Mouse (Mus musculus): Measurements from ENCODE around the gene Osbp2. TPM values are rescaled to one million over a fixed set of nuclear protein-coding genes. Genes with fewer than 3 reads are reported as not detected.

Osbp2 gene
- total RNA-seq, 2 experiments from 2014 or later = 141 to 149 TPM

- Histone ChIP-seq H3K27ac (peak overlapping the region; percentile 34; the same call in 1 of the 2 replicates), H3K4me3 (no peak overlapping the region)
- intact Hi-C loops (cut with DNase I) = no loop called here
- no peak for DNase-seq (ENCODE audit: extremely low spot score in 1 of 2, low spot score in 2 of 2)
- TF ChIP-seq CTCF (IDR thresholded peaks at IDR 0.05) = no peak
Observed at GRCm38 (mm10) chr11:3686318-3686717, 177.4 kb downstream of the Osbp2 start.

GRCm38 (mm10) chr11:3685431-3685830 lies 178.3 kb downstream of the Osbp2 start:
- Histone ChIP-seq H3K4me3 (no peak overlapping the region), H3K27ac (0 out of 2 replicates have a peak overlapping the region, but pooled peaks have one; percentile 24)
- intact Hi-C loops (cut with DNase I) = no loop called here
- no peak for TF ChIP-seq CTCF (IDR thresholded peaks at IDR 0.05)
- DNase-seq (ENCODE audit: extremely low spot score in 1 of 2, low spot score in 2 of 2) = no peak

DNA sequence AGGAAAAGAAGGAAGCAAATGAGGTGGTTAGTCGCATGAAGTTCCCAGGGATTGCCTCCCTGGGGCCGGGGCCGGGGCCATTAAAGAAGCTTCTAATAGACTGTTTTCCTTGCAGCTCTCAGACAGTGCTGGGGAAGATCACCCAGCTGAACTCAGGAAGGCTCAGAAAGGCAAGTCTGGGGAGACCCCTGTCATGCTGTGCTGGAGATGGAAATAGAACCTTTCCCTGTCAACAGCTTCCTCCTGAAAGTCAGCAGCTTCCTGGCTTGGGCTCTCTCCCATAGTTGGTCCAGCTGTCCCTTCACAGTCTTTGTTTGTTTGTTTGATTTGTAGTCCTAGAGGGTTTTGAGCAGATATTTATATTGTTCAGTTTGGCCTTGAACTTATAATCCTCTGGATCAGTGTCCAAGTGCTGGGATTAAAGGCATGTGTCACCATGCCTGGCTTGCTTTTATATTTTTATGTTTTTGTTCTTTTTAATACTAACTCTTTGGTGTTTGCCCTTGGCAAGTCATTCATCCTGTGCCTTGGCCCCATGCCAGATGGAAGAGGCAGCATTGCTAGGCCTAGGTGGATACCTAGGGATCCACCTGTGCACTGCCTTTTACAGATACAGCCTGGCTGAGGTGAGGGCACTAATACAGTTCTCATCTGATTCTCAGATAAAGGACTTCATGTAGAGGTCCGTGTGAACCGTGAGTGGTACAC lies 178.8 kb downstream of the Osbp2 start:
- no peak for TF ChIP-seq CTCF (IDR thresholded peaks at IDR 0.05)
- DNase-seq (ENCODE audit: extremely low spot score in 1 of 2, low spot score in 2 of 2) = no peak
- intact Hi-C loops (cut with DNase I) = no loop called here
- Histone ChIP-seq H3K27ac (0 out of 2 replicates have a peak overlapping the region, but pooled peaks have one; percentile 24), H3K4me3 (no peak overlapping the region)

DNA sequence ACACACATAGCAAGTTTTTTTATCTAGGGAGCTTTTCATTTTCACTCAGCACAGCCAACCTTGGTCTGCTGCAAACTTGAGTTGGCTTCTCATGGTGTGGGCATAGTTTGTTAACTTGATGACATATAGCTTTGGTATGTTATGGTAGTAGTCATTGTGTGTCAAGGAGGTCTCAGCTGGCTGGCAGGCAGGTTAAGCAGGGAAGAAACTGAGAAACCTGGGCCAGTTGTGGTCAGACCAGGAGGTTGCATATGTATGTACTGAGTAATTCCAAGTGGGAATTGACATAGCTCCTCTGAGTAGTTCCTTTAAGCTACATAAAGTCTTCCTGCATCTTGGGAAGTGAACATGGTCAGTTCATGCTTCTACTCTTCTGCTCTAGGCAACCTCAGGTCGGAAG lies 179.5 kb downstream of the Osbp2 start:
- H3K27ac ChIP-seq = no peak overlapping the region
- intact Hi-C loops (cut with DNase I) = no loop called here
- DNase-seq (ENCODE audit: extremely low spot score in 1 of 2, low spot score in 2 of 2) = no peak
- no peak for TF ChIP-seq CTCF (IDR thresholded peaks at IDR 0.05)
- H3K4me3 ChIP-seq = no peak overlapping the region

- DNase-seq (ENCODE audit: extremely low spot score in 1 of 2, low spot score in 2 of 2) = no peak
- Histone ChIP-seq H3K4me3 (no peak overlapping the region), H3K27ac (no peak overlapping the region)
- TF ChIP-seq CTCF (IDR thresholded peaks at IDR 0.05) = no peak
- intact Hi-C loops (cut with DNase I) = no loop called here
Observed at GRCm38 (mm10) chr11:3683696-3684095, 180.0 kb downstream of the Osbp2 start.

DNA sequence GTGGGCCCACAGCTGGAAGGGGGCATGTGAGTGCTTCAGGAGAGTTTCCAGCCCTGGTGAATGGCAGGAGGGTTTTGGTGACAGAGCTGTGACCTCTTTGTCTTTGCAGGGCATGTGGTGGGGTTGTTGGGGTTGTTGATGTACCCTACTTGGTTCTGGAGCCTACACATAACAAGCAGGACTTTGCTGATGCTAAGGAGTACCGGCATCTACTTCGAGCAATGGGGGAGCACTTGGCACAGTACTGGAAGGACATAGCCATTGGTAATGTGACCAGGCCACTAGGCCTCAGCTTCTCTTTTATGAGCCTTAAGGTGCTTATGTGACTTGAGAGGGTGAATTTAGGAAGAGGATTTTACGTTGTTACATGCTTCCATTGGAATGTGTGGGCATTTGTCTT lies 183.9 kb downstream of the Osbp2 start:
- no peak overlapping the region for H3K4me3 ChIP-seq
- TF ChIP-seq CTCF (IDR thresholded peaks at IDR 0.05) = no peak
- no peak overlapping the region for H3K27ac ChIP-seq
- intact Hi-C loops (cut with DNase I) = no loop called here
- no peak for DNase-seq (ENCODE audit: extremely low spot score in 1 of 2, low spot score in 2 of 2)

DNA sequence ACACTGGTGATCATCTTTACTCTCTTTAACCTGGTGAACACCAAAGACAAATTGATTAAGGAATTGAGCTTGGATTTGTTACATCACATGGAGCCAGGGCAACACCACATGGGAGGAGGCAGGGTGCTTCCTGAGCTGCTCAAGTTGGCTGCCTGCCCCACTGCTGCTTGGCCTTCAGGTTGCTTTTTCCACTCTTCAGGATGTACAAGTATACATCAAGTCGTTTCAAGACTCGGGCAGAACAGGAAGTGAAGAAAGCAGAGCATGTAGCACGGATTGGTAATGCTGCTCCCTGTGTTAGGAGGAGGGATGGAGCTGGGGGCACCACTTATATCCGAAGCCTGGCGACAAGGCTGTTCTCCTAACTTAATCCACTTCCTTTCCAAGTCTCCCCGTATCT lies 186.5 kb downstream of the Osbp2 start:
- no peak for DNase-seq (ENCODE audit: extremely low spot score in 1 of 2, low spot score in 2 of 2)
- no peak for TF ChIP-seq CTCF (IDR thresholded peaks at IDR 0.05)
- intact Hi-C loops (cut with DNase I) = no loop called here
- H3K4me3 ChIP-seq = no peak overlapping the region
- H3K27ac ChIP-seq = no peak overlapping the region

GRCm38 (mm10) chr11:3676423-3676822 lies 187.3 kb downstream of the Osbp2 start:
- intact Hi-C loops (cut with DNase I) = no loop called here
- no peak for TF ChIP-seq CTCF (IDR thresholded peaks at IDR 0.05)
- Histone ChIP-seq H3K27ac (no peak overlapping the region), H3K4me3 (no peak overlapping the region)
- no peak for DNase-seq (ENCODE audit: extremely low spot score in 1 of 2, low spot score in 2 of 2)

- no peak for TF ChIP-seq CTCF (IDR thresholded peaks at IDR 0.05)
- H3K27ac ChIP-seq = no peak overlapping the region
- DNase-seq (ENCODE audit: extremely low spot score in 1 of 2, low spot score in 2 of 2) = no peak
- intact Hi-C loops (cut with DNase I) = no loop called here
- no peak overlapping the region for H3K4me3 ChIP-seq
Observed at GRCm38 (mm10) chr11:3674545-3674944, 189.2 kb downstream of the Osbp2 start.

DNA sequence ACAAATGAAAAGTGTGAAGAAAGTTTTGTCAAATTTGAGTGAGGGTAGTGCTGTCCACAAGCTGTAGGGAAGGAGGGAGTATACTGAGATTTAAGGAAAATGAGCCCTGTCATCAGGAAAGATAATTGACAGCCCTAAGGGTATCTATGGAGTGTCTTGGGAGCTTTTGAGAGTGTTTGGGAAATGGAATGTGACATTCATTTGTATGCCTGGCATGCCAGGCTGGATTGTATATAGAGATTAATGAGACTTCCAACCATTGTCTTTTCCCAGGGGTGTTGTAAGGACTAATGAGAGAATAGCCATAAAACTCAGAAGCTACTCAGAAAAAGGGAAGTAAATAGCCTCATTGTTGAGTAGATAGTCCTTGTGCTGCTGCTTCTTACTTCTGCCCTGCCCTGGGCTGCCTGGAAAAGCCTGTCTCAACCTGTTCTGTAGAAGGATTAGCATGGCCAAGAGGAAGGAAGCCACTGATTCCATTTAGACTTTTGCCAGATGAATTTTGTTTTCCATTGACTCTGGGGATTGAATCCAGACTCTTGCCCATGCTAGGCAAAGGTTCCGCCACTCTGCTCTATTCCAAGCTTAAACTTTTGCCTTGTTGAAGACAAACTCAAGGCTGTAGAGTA lies 192.6 kb downstream of the Osbp2 start:
- DNase-seq (ENCODE audit: extremely low spot score in 1 of 2, low spot score in 2 of 2) = no peak
- H3K27ac ChIP-seq = no peak overlapping the region
- H3K4me3 ChIP-seq = no peak overlapping the region
- TF ChIP-seq CTCF (IDR thresholded peaks at IDR 0.05) = no peak
- intact Hi-C loops (cut with DNase I) = no loop called here

- Histone ChIP-seq H3K4me3 (no peak overlapping the region), H3K27ac (no peak overlapping the region)
- intact Hi-C loops (cut with DNase I) = no loop called here
- DNase-seq (ENCODE audit: extremely low spot score in 1 of 2, low spot score in 2 of 2) = no peak
- TF ChIP-seq CTCF (IDR thresholded peaks at IDR 0.05) = no peak
Observed at GRCm38 (mm10) chr11:3669849-3670248, 193.9 kb downstream of the Osbp2 start.

DNA sequence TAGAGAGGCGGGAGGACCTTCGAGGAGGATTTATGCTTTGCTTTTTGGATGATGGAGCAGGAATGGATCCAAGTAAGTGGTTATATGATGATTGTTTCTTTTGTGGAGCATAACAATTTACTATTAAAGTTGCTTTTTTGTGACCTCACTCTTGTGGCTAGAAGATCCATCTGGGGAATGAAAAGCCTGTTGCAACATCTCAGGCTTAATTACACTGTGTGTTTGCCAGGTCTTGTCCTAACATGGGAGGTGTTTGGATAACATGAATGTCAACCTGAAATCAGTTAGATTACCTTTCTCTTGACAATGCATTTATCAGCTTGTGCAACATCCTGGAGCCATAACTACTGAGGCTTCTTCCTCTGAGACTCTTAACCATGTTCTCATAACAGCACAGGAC lies 194.9 kb downstream of the Osbp2 start:
- Histone ChIP-seq H3K4me3 (no peak overlapping the region), H3K27ac (no peak overlapping the region)
- no peak for DNase-seq (ENCODE audit: extremely low spot score in 1 of 2, low spot score in 2 of 2)
- no peak for TF ChIP-seq CTCF (IDR thresholded peaks at IDR 0.05)
- intact Hi-C loops (cut with DNase I) = no loop called here

GRCm38 (mm10) chr11:3667506-3667905 lies 196.2 kb downstream of the Osbp2 start:
- TF ChIP-seq CTCF (IDR thresholded peaks at IDR 0.05) = no peak
- DNase-seq (ENCODE audit: extremely low spot score in 1 of 2, low spot score in 2 of 2) = no peak
- no peak overlapping the region for H3K4me3 ChIP-seq
- no peak overlapping the region for H3K27ac ChIP-seq
- intact Hi-C loops (cut with DNase I) = no loop called here

Measured in left cerebral cortex, adult 2 months (tissue).